Mouse (Mus musculus): Measurements from ENCODE around the gene Tomm70a.

DNA sequence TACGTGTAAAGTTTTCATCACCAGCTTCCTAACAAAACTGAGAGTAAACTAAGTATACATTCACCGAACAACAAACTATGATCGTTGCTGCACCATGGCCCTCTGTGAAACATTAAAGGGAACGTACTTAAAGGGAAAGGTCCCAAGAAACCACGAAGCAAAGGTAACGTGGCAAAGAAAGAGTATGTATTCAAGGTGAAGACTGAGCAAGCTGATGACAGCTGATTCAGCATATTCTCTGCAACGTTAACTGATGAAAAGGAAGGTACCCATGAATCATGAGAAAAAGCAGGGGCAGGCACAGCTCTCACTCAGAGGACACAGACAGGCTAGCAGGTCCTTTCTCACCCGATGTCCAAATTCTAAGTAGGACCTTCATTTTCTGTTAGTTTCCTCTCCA lies 68.9 kb downstream of the Tomm70a start:
- TF ChIP-seq CTCF (IDR thresholded peaks at IDR 0.05; ENCODE audit: control insufficient read depth, insufficient read depth, insufficient replicate concordance, low read depth, low read length) (no peak), POLR2A (IDR thresholded peaks at IDR 0.05; ENCODE audit: control insufficient read depth, low read depth, low read length) (no peak)

Data from testis, adult 2 months (tissue).